Mouse (Mus musculus): Measurements from ENCODE around the gene Crtc3. TPM values are rescaled to one million over a fixed set of nuclear protein-coding genes. Genes with fewer than 3 reads are reported as not detected.
A peak's percentile ranks its signal among the peaks of the same experiment; 100 is the strongest.

Crtc3 gene
- polyA plus RNA-seq, 1 experiment from 2014 or later: 21.6 TPM

DNA sequence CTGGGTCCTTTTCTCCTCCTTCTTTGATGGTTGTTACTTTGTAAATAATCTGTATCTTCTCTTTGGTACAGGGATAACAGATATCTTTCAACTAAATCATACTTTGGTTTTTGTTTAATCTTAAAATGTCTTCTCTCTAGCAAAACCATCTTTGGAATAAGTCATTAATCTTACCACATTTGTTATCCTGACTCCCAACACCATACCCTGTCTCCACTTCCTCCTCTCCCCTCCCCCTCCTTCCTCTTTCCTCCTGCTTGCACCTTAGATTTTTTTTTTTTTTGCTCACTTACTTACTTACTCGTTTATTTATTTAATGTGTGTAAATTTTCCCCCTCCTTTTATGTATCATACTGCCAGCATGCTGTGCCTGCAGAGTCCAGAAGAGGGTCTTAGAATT lies 7.7 kb upstream of the Crtc3 start:
- 40% methylated on average over 1 of the region's 1 CpGs for WGBS

DNA sequence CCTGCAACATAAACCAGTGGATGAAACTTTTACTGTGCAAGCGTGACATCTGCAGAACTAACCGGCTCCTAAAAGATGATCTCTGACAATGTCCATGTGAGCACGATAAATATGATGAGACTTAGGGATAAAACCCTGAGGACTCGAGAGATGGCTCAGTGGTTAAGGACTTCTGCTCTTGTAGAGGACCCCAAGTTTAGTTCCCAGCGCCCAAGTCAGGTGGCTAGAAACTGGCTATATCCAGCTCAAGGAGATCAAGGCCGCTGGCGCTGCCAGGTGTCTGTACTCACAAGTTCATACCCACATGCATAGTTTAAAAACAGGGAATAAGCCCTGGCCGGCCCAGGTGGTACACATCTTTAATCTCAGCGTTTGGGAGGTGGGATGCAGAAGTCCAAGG lies 3.8 kb upstream of the Crtc3 start:
- Histone ChIP-seq H3K27me3 (replicated peaks; ENCODE audit: control insufficient read depth, insufficient read depth, low read length) (no peaks in the 10 kb centered on the region), H3K9ac (ENCODE audit: low read depth, low read length) (no peak overlapping the region), H3K27ac (replicated peaks; ENCODE audit: low read depth, low read length) (no peak overlapping the region), H3K4me1 (ENCODE audit: control insufficient read depth, insufficient read depth, low read length) (peaks cover 9% of the 10 kb centered on the region), H3K4me2 (ENCODE audit: low read depth, low read length) (no peak overlapping the region), H3K9me3 (ENCODE audit: control insufficient read depth, low read length) (no peaks in the 10 kb centered on the region), H3K36me3 (ENCODE audit: control insufficient read depth, insufficient read depth, low read length) (no peaks in the 10 kb centered on the region), H3K4me3 (ENCODE audit: low read depth, low read length) (no peak overlapping the region)
- WGBS: 90% methylated on average over 9 of the region's 9 CpGs
- ATAC-seq (ENCODE audit: low read depth) (no peak), DNase-seq (ENCODE audit: low spot score) (no peak)

More for the DNA sequence above, 7.7 kb upstream of the Crtc3 start:
- no peak overlapping the region for H3K27ac ChIP-seq (replicated peaks; ENCODE audit: low read depth, low read length)
- no peak overlapping the region for H3K4me3 ChIP-seq (ENCODE audit: low read depth, low read length)
- no peak overlapping the region for H3K4me2 ChIP-seq (ENCODE audit: low read depth, low read length)
- H3K9ac ChIP-seq (ENCODE audit: low read depth, low read length): no peak overlapping the region
- no peak for DNase-seq (ENCODE audit: low spot score)
- ATAC-seq (ENCODE audit: low read depth): no peak
- no peaks in the 10 kb centered on the region for H3K36me3 ChIP-seq (ENCODE audit: control insufficient read depth, insufficient read depth, low read length)
- H3K9me3 ChIP-seq (ENCODE audit: control insufficient read depth, low read length): no peaks in the 10 kb centered on the region
- H3K27me3 ChIP-seq (replicated peaks; ENCODE audit: control insufficient read depth, insufficient read depth, low read length): no peaks in the 10 kb centered on the region
- H3K4me1 ChIP-seq (ENCODE audit: control insufficient read depth, insufficient read depth, low read length): no peaks in the 10 kb centered on the region

DNA sequence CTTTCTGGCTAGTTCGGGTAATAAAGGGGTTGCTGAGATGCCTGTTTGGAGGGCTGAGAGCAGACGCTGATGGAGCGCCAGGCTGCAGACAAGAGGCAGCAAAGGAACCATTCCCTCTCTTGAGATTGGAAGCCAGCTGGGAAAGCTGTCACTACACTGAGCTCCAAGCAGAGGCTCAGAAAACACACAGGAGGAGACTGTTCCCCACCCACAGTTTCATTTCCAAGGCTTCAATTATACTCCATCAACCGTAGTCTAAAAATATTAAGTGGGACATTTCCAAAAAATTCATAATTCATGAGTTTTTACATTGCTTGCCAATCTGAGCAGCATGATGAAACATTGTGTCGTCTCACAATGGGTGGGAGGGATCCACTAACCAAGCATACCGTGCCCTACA lies 2.5 kb upstream of the Crtc3 start:
- 55% methylated on average over 6 of the region's 6 CpGs for WGBS
- Histone ChIP-seq H3K36me3 (ENCODE audit: control insufficient read depth, insufficient read depth, low read length) (no peaks in the 10 kb centered on the region), H3K4me1 (ENCODE audit: control insufficient read depth, insufficient read depth, low read length) (peaks cover 15% of the 10 kb centered on the region), H3K9me3 (ENCODE audit: control insufficient read depth, low read length) (no peaks in the 10 kb centered on the region), H3K27me3 (replicated peaks; ENCODE audit: control insufficient read depth, insufficient read depth, low read length) (no peaks in the 10 kb centered on the region), H3K4me2 (ENCODE audit: low read depth, low read length) (no peak overlapping the region), H3K27ac (replicated peaks; ENCODE audit: low read depth, low read length) (no peak overlapping the region), H3K9ac (ENCODE audit: low read depth, low read length) (no peak overlapping the region), H3K4me3 (ENCODE audit: low read depth, low read length) (no peak overlapping the region)
- no peak for ATAC-seq (ENCODE audit: low read depth)
- DNase-seq (ENCODE audit: low spot score): peak; percentile 12

DNA sequence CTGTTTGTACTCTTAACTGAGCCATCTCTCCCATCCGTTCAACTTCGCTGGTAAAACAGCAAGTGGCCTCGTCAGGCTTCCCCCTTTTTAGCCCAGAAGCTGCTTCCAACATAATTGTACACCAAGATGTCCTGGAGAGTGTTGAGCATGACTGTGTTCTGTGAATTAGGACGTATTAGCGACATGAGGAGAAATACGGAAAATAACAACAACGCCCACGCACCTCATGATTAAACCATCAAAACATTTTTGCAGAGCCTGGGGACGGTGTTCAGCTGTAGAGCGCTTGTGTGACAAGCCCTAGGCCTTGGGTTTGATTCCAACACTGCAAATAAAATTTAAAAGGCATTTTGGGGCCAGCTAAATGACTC lies 529 bp upstream of the Crtc3 start:
- no peak for ATAC-seq (ENCODE audit: low read depth)
- Histone ChIP-seq H3K4me3 (ENCODE audit: low read depth, low read length) (peak overlapping the region; percentile 82), H3K27me3 (replicated peaks; ENCODE audit: control insufficient read depth, insufficient read depth, low read length) (no peaks in the 10 kb centered on the region), H3K9me3 (ENCODE audit: control insufficient read depth, low read length) (no peaks in the 10 kb centered on the region), H3K36me3 (ENCODE audit: control insufficient read depth, insufficient read depth, low read length) (no peaks in the 10 kb centered on the region), H3K9ac (ENCODE audit: low read depth, low read length) (peak overlapping the region; percentile 96), H3K4me1 (ENCODE audit: control insufficient read depth, insufficient read depth, low read length) (peaks cover 15% of the 10 kb centered on the region), H3K4me2 (ENCODE audit: low read depth, low read length) (peak overlapping the region; percentile 67), H3K27ac (replicated peaks; ENCODE audit: low read depth, low read length) (peak overlapping the region; percentile 96)
- 21% methylated on average over 10 of the region's 10 CpGs for WGBS
- no peak for DNase-seq (ENCODE audit: low spot score)

DNA sequence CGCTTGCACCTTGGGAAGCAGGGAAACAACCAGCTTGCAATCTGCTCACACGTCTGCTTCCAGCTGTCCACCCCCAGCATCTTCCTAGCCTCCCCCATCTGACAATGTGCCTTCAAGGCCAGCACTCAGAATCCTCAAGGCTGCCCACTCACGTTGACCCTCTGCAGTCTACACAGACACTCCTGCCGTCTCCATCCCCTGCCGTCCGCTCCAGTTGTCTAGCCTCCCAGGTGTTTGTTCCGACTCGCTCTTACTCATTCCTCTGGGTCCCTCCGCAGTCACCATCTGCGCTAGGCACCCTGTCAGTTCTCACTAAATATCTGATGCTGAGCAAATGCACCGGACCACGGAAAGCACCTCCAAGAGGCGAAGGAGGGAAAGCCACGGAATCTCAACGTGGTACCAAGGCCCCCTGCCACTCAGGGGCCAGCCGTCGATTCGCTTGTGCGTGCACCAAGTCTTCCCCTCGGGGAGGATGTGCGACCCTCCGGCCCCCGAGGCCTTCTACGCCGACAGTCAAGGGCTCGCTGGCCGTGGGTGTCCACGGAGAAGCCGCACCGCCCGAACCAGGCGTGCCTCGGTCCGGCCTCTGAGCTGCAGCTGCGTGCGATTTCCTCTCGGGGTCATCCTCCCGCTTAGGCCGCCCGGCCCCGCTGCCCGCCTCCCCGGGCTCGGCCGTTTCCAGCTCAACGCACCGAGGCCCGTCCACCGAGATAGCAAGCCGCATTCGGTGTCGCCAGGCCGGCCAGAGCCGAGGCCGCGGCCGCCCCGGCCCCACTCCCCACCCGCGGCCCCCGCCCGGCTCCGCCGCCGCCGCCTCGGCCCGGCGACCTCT lies 739 bp downstream of the Crtc3 start:
- H3K9me3 ChIP-seq (ENCODE audit: control insufficient read depth, low read length): no peaks in the 10 kb centered on the region
- no peaks in the 10 kb centered on the region for H3K27me3 ChIP-seq (replicated peaks; ENCODE audit: control insufficient read depth, insufficient read depth, low read length)
- H3K9ac ChIP-seq (ENCODE audit: low read depth, low read length): peak overlapping the region; percentile 96
- DNase-seq (ENCODE audit: low spot score) (peak; percentile 78), ATAC-seq (ENCODE audit: low read depth) (peak; percentile 48)
- H3K4me1 ChIP-seq (ENCODE audit: control insufficient read depth, insufficient read depth, low read length): peaks cover 15% of the 10 kb centered on the region
- H3K36me3 ChIP-seq (ENCODE audit: control insufficient read depth, insufficient read depth, low read length): no peaks in the 10 kb centered on the region
- peak overlapping the region; percentile 67 for H3K4me2 ChIP-seq (ENCODE audit: low read depth, low read length)
- WGBS: 2% methylated on average over 26 of the region's 69 CpGs
- peak overlapping the region; percentile 82 for H3K4me3 ChIP-seq (ENCODE audit: low read depth, low read length)
- peak overlapping the region; percentile 96 for H3K27ac ChIP-seq (replicated peaks; ENCODE audit: low read depth, low read length)

DNA sequence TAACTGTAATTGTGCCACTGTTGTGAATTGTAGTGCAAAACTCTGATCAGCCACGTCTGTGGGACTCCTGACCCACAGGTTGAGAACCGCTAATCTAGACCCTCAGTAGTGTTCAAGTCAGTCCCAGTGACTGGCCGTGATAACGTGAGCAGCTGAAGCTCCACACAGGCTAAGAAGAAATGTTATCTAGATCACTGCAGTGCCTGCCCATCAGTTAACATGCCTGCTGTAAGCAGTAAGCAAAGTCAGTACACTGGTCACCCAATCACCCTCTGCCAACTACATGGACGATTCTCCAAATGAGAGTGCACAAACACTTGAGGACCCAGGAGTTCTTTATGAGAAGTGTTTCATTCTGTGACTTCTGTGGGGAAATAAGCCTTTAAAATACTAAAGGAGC lies 3.0 kb downstream of the Crtc3 start:
- 81% methylated on average over 5 of the region's 5 CpGs for WGBS
- Histone ChIP-seq H3K4me2 (ENCODE audit: low read depth, low read length) (no peak overlapping the region), H3K27me3 (replicated peaks; ENCODE audit: control insufficient read depth, insufficient read depth, low read length) (no peaks in the 10 kb centered on the region), H3K36me3 (ENCODE audit: control insufficient read depth, insufficient read depth, low read length) (no peaks in the 10 kb centered on the region), H3K4me3 (ENCODE audit: low read depth, low read length) (no peak overlapping the region), H3K9ac (ENCODE audit: low read depth, low read length) (no peak overlapping the region), H3K27ac (replicated peaks; ENCODE audit: low read depth, low read length) (no peak overlapping the region), H3K4me1 (ENCODE audit: control insufficient read depth, insufficient read depth, low read length) (peaks cover 18% of the 10 kb centered on the region), H3K9me3 (ENCODE audit: control insufficient read depth, low read length) (no peaks in the 10 kb centered on the region)
- ATAC-seq (ENCODE audit: low read depth): no peak
- DNase-seq (ENCODE audit: low spot score): no peak

DNA sequence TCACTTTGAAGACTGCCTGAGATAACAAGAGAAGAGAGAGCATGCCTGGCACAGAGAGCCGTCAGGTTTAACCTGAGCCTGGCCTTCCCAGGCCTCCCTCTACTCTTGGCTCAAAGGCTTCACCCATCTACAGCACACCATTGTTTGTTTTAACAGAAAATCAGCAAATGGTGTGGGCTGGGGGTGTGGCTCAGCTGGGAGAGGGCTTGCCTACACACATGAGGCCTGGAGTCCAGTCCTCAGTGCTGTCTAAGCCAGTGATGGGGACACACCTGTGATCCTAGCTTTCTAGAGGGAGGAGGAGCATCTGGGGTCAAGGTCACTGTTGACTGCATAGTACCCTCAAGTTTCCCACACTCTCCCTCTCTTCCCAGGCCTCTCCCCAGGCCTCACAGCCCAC lies 6.0 kb downstream of the Crtc3 start:
- no peak for ATAC-seq (ENCODE audit: low read depth)
- H3K27ac ChIP-seq (replicated peaks; ENCODE audit: low read depth, low read length): no peak overlapping the region

DNA sequence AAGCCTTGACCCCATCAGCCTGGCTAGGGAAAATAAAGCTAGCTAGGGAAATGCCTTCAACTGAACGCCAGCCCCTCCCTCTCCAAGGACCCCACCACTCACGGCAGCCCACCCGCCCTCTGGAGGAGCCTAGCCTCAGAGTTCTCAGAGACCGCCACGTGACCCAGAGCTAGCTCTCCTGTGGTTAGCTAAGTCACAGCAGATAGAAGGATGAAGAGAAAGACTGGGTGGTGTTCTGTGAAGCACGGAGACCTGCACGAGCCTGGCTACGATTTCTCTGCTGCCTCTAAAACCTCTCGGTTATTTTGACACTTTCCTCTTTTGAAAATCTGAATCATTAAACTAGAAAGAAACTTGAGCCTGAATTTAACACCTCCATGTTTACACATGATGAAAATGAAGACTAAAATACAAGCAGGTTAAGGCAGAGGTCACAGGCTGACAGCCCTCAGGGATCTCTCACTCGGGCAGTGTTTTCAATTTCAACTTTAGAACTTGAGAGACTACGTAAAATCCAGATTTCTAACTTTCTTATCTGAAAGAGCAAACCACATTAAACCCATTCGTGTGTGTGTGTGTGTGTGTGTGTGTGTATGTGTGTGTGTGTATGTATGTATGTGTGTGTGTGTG lies 8.3 kb downstream of the Crtc3 start:
- peaks cover 11% of the 10 kb centered on the region for H3K4me1 ChIP-seq (ENCODE audit: control insufficient read depth, insufficient read depth, low read length)
- H3K27me3 ChIP-seq (replicated peaks; ENCODE audit: control insufficient read depth, insufficient read depth, low read length): no peaks in the 10 kb centered on the region
- H3K4me2 ChIP-seq (ENCODE audit: low read depth, low read length): peak overlapping the region; percentile 16; the same call in 1 of the 2 replicates
- H3K9ac ChIP-seq (ENCODE audit: low read depth, low read length): no peak overlapping the region
- no peak overlapping the region for H3K4me3 ChIP-seq (ENCODE audit: low read depth, low read length)
- 0 out of 2 replicates have a peak overlapping the region, but pooled peaks have one; percentile 8 for H3K27ac ChIP-seq (replicated peaks; ENCODE audit: low read depth, low read length)
- H3K9me3 ChIP-seq (ENCODE audit: control insufficient read depth, low read length): no peaks in the 10 kb centered on the region
- ATAC-seq (ENCODE audit: low read depth): peak; percentile 56; the same call in 1 of the 2 replicates
- DNase-seq (ENCODE audit: low spot score): peak; percentile 63
- H3K36me3 ChIP-seq (ENCODE audit: control insufficient read depth, insufficient read depth, low read length): peaks cover 3% of the 10 kb centered on the region; the same call in 1 of the 2 replicates
- WGBS: 11% methylated on average over 12 of the region's 12 CpGs

More for the DNA sequence above, 6.0 kb downstream of the Crtc3 start:
- H3K4me2 ChIP-seq (ENCODE audit: low read depth, low read length): no peak overlapping the region
- no peak overlapping the region for H3K9ac ChIP-seq (ENCODE audit: low read depth, low read length)
- DNase-seq (ENCODE audit: low spot score): no peak
- no peaks in the 10 kb centered on the region for H3K9me3 ChIP-seq (ENCODE audit: control insufficient read depth, low read length)
- H3K27me3 ChIP-seq (replicated peaks; ENCODE audit: control insufficient read depth, insufficient read depth, low read length): no peaks in the 10 kb centered on the region
- no peaks in the 10 kb centered on the region for H3K36me3 ChIP-seq (ENCODE audit: control insufficient read depth, insufficient read depth, low read length)
- no peak overlapping the region for H3K4me3 ChIP-seq (ENCODE audit: low read depth, low read length)
- WGBS: 60% methylated on average over 1 of the region's 1 CpGs
- H3K4me1 ChIP-seq (ENCODE audit: control insufficient read depth, insufficient read depth, low read length): peaks cover 18% of the 10 kb centered on the region

All from embryonic facial prominence, embryonic 14.5 days (tissue).